Mouse (Mus musculus): ENCODE data around the gene Slc35c2. TPM values are rescaled to one million over a fixed set of nuclear protein-coding genes. Genes with fewer than 3 reads are reported as not detected.

The Slc35c2 gene
- polyA plus RNA-seq, 1 experiment, result 92.8 TPM

- no peak for TF ChIP-seq GATA1 (IDR thresholded peaks at IDR 0.05; ENCODE audit: low read length)
Observed at GRCm38 (mm10) chr2:165262274-165262990, 25.2 kb downstream of the Slc35c2 start.

DNA sequence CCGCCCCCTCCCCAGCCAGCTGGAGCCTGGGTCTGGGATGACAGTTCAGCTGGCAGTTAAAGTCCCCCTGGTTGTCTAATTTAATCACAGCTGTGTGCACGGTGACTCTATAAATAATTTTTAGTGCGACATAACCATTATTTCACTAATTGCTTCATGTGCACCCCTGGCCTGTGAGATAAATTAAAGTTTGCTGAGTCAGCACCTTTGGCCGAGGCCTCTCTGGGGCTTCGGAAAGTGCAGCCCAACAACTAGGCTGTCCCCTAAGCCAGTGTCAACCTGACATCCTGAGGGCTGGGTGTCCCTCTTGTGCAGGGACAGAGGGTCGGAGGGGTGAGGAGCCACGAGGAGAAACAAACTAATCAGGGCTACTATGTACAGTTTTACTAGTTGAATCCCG lies 27.8 kb downstream of the Slc35c2 start:
- no peak for TF ChIP-seq GATA1 (IDR thresholded peaks at IDR 0.05; ENCODE audit: low read length)

- TF ChIP-seq GATA1 (IDR thresholded peaks at IDR 0.05; ENCODE audit: low read length), result no peak
Observed at GRCm38 (mm10) chr2:165258321-165258720, 29.3 kb downstream of the Slc35c2 start.

DNA sequence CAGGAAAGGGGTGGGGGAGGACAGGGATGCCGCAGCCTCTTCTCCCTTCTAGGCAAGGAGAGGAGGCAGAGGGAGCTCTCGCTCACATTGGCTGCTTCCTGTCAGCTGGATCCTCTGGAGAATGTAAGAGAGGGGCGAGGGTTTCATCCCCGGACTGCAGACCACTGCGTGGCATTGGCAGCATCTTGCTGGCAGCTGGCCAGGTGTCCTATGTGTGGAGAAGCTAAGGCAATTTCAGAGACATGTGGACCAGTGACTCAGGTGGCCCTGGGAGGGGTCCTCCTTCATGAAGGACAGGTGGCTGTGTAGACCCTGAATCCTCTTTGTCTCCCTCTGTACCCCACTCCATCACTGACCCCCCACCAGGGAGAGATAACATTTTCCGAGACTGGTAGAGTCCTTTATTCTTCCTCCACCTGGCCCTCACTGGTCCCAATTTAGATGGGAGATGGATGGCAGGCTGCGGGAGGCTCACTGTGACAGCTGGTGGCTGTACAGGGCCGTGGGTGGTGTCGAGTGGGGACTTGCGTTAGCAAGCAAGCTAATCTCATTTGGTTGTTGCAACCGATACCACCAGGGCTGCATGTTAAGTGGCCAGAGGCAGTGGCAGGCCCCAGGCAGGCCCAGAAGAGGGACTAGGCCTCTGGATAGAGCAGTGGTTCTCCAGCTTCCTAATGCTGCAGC lies 30.4 kb downstream of the Slc35c2 start:
- no peak for TF ChIP-seq GATA1 (IDR thresholded peaks at IDR 0.05; ENCODE audit: low read length)

DNA sequence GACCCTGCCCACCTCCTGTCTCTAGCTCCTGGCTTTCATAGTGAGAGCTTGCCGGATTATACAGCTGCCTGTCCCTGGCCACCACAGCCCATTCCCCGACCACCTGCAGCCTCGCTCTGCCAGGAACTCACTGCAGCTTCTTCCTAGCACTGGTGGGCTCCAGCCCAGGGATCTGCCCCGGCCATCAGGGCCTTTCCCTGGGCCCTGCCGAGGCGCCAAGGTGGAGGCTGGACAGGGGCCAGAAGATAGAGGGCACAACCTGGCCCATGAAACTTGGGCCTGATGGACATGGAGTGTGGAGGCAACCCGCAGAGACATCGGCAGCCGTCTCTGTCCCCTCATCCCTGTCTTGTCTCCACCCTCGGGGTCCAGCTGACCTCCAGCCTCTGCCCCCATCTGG lies 31.5 kb downstream of the Slc35c2 start:
- TF ChIP-seq GATA1 (IDR thresholded peaks at IDR 0.05; ENCODE audit: low read length), result no peak

DNA sequence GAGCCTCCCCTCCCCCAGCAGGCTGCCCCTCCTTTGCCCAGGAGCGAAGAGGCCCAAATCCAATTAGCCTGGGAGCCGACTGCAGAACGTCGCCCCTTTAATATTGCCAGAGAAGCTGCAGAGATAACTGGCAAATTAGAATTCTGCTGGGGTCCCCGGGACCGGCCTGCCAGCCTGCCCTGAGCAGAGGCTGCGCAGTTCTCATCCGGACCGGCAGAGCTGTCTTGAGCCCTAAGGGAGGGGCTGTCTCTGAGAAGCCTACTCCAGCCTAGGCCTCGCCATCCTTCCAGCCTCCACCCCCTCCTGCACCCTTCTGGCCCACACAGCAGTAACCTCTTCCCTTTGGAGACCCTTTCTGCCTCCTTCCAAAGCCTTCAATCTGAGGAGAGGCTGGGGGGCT lies 33.8 kb downstream of the Slc35c2 start:
- no peak for TF ChIP-seq GATA1 (IDR thresholded peaks at IDR 0.05; ENCODE audit: low read length)

- no peak for TF ChIP-seq GATA1 (IDR thresholded peaks at IDR 0.05; ENCODE audit: low read length)
Observed at GRCm38 (mm10) chr2:165253269-165253668, 34.4 kb downstream of the Slc35c2 start.

- no peak for TF ChIP-seq GATA1 (IDR thresholded peaks at IDR 0.05; ENCODE audit: low read length)
Observed at GRCm38 (mm10) chr2:165252801-165253200, 34.9 kb downstream of the Slc35c2 start.

GRCm38 (mm10) chr2:165252381-165252780 lies 35.3 kb downstream of the Slc35c2 start:
- no peak for TF ChIP-seq GATA1 (IDR thresholded peaks at IDR 0.05; ENCODE audit: low read length)

GRCm38 (mm10) chr2:165250903-165251302 lies 36.8 kb downstream of the Slc35c2 start:
- no peak for TF ChIP-seq GATA1 (IDR thresholded peaks at IDR 0.05; ENCODE audit: low read length)

- no peak for TF ChIP-seq GATA1 (IDR thresholded peaks at IDR 0.05; ENCODE audit: low read length)
Observed at GRCm38 (mm10) chr2:165248967-165249366, 38.7 kb downstream of the Slc35c2 start.

- no peak for TF ChIP-seq GATA1 (IDR thresholded peaks at IDR 0.05; ENCODE audit: low read length)
Observed at GRCm38 (mm10) chr2:165246349-165246748, 41.3 kb downstream of the Slc35c2 start.

DNA sequence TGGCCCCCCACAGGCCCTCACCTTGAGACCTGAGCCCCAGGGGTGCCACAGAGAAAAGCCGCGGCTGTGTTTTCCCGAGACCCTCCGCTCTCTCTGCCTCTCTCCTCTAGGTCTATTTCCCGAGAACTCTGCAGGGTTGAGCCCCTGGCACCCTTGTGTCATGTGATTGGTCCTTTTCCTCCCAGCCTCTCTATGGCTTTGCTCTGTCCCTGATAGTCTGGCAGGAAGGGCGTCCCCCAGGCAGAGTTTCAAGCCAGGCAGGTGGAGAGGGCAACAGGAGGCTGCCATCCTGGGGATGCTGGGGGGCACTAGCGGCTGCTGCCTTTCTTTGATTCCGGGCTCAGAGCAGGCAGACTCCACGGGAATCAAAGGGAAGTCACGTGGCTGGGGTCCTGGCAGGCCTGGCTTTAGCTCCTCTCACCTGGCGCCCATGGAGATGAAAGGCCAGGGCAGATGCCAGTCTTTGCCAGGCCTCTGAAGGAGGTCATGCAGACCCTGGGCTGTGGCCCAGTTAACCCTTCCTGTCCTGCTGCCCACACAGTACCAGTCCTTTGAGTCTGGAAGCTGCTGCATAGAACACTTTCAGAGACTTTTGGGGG lies 44.4 kb downstream of the Slc35c2 start:
- no peak for TF ChIP-seq GATA1 (IDR thresholded peaks at IDR 0.05; ENCODE audit: low read length)

DNA sequence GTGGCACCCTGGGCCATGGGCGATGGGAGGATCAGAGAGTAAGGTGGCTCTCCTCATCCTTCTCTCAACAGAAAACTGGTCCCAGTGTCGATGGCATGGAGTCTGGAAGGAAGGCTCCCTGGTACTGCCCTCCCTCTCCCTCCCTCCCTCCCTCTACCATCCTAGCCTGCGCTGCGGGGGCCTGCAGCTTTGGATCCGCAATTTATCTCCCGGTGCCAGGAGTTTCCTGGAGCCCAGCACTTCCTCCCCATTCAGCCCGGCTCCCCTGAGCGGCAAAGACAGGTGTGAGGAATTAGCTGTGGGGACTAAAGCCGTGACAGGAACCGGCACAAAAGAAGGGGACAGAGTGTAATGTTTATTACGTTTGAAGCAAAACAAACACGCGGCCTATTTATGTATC lies 45.1 kb downstream of the Slc35c2 start:
- no peak for TF ChIP-seq GATA1 (IDR thresholded peaks at IDR 0.05; ENCODE audit: low read length)

GRCm38 (mm10) chr2:165241786-165242185 lies 45.9 kb downstream of the Slc35c2 start:
- TF ChIP-seq GATA1 (IDR thresholded peaks at IDR 0.05; ENCODE audit: low read length), result no peak

DNA sequence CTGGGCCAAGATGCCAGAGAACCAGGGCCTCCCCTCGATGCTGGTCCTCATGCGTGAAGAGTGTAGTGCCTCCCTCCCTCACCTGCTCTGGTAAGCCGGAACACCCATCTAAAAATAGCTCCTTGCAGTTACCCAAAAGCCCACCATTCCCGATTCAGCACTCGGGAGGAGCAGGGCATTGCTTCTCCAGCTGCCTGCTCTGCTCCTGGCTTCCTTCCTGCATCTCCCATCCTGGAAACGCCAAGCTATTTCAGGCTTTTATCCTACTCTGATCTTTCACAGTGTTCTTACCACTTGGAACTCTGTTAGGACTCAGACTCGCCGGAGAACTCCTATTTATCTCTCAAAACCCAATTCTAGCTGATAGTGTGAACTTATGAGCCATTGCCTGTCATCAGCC lies 47.3 kb downstream of the Slc35c2 start:
- no peak for TF ChIP-seq GATA1 (IDR thresholded peaks at IDR 0.05; ENCODE audit: low read length)
